Mouse (Mus musculus): ENCODE measurements around the gene Tdrd7. TPM values are rescaled to one million over a fixed set of nuclear protein-coding genes. Genes with fewer than 3 reads are reported as not detected.

Tdrd7 gene
- total RNA-seq, 1 experiment: 6.0 TPM

DNA sequence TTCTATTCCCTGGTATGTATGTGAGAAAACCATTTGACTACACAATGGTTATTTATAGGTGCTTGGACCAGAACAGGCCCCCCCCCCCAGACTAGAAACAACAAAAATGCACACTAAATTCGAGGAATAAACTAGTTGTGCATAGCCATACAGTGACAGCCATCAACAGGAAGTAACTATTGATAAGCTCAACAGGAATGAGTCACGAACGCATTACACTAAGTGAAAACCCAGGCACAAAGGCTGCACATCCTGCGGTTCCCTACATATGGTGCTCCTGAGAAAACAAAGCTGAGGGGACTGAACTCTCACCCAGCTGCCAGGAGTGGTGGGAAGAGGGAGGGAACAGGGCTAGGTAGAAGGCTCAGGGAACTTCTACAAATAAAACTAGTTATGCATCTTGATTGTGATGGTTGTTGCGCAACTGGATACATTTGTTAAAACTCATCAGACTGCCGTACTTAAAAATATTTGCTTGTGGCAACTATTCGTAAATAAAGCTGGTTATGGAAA lies 5.0 kb downstream of the Tdrd7 start:
- Histone ChIP-seq H3K9me3 (ENCODE audit: control insufficient read depth, insufficient read depth, low read depth, low read length) (no peaks in the 10 kb centered on the region; the same call in 1 of the 2 replicates), H3K9ac (ENCODE audit: insufficient read depth, low read depth, low read length, poor library complexity, severe bottlenecking) (no peak overlapping the region), H3K4me1 (ENCODE audit: control insufficient read depth in 2 of 2, insufficient read depth in 2 of 2, low read length in 2 of 2, poor library complexity in 1 of 2) (no peaks in the 10 kb centered on the region), H3K4me3 (ENCODE audit: insufficient read depth in 1 of 2, low read depth in 1 of 2, low read length in 2 of 2, poor library complexity in 1 of 2, severe bottlenecking in 1 of 2) (no peak overlapping the region), H3K36me3 (ENCODE audit: control insufficient read depth, insufficient read depth, low read length, poor library complexity, severe bottlenecking) (no peaks in the 10 kb centered on the region), H3K27ac (ENCODE audit: insufficient read depth, low read depth, low read length, poor library complexity, severe bottlenecking) (no peak overlapping the region)
- TF ChIP-seq CHD2 (IDR thresholded peaks at IDR 0.05; ENCODE audit: low read depth, low read length) (no peak), ZNF384 (IDR thresholded peaks at IDR 0.05; ENCODE audit: low read depth, low read length) (no peak), MAFK (IDR thresholded peaks at IDR 0.05; ENCODE audit: insufficient read depth, low read depth, low read length) (no peak), ZC3H11A (IDR thresholded peaks at IDR 0.05; ENCODE audit: borderline replicate concordance, low read depth, low read length) (no peak), HCFC1 (IDR thresholded peaks at IDR 0.05; ENCODE audit: borderline replicate concordance, insufficient read depth, low read length) (no peak)
- DNase-seq (ENCODE audit: low read depth, low spot score): no peak
- in situ Hi-C loops (cut with MboI; ENCODE audit: low sequenced_read_pairs in 2 of 2, unreplicated experiment in 2 of 2): no loop called here

DNA sequence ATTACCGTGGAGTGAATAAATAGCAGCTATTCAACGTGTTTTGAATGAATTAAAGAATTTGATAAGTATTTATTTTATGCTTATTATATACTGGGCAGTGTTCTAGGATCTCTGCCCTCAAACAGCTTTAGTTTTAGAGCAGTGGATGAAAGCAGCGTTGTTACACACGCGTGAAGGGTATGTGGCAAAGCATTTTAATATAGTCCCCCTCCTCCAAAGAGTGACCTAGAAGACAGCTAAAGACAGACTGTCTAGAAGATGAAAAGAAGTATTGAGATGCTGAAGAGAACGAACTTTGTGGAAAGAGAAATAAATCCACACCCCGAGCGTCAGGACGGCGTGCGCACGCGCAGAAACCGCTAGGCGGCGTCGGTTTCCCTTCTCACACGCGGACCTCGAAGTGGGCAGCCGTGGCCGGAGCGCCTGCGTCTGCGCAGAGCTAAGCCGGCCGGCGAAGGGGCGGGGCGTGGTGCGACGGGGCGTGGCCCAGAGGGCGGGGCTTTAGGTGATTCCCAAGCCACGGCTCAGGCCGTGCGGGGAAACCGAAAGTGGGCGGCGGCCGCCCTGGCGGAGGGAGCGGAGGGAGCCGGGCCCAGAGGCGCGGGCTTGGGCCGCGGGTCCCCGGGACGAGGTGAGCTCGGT lies 6.8 kb downstream of the Tdrd7 start:
- Histone ChIP-seq H3K36me3 (ENCODE audit: control insufficient read depth, insufficient read depth, low read length, poor library complexity, severe bottlenecking) (no peaks in the 10 kb centered on the region), H3K9ac (ENCODE audit: insufficient read depth, low read depth, low read length, poor library complexity, severe bottlenecking) (peak overlapping the region; percentile 69), H3K9me3 (ENCODE audit: control insufficient read depth, insufficient read depth, low read depth, low read length) (no peaks in the 10 kb centered on the region; the same call in 1 of the 2 replicates), H3K27ac (ENCODE audit: insufficient read depth, low read depth, low read length, poor library complexity, severe bottlenecking) (no peak overlapping the region), H3K4me3 (ENCODE audit: insufficient read depth in 1 of 2, low read depth in 1 of 2, low read length in 2 of 2, poor library complexity in 1 of 2, severe bottlenecking in 1 of 2) (peak overlapping the region; percentile 63 to 83; a peak in 3 of 4 replicates), H3K4me1 (ENCODE audit: control insufficient read depth in 2 of 2, insufficient read depth in 2 of 2, low read length in 2 of 2, poor library complexity in 1 of 2) (no peaks in the 10 kb centered on the region)
- peak; percentile 76 for DNase-seq (ENCODE audit: low read depth, low spot score)
- no peak for TF ChIP-seq MAFK (IDR thresholded peaks at IDR 0.05; ENCODE audit: insufficient read depth, low read depth, low read length)
- TF ChIP-seq ZNF384 (IDR thresholded peaks at IDR 0.05; ENCODE audit: low read depth, low read length): no peak
- no peak for TF ChIP-seq HCFC1 (IDR thresholded peaks at IDR 0.05; ENCODE audit: borderline replicate concordance, insufficient read depth, low read length)
- TF ChIP-seq ZC3H11A (IDR thresholded peaks at IDR 0.05; ENCODE audit: borderline replicate concordance, low read depth, low read length): no peak
- no peak for TF ChIP-seq CHD2 (IDR thresholded peaks at IDR 0.05; ENCODE audit: low read depth, low read length)
- in situ Hi-C loops (cut with MboI; ENCODE audit: low sequenced_read_pairs in 2 of 2, unreplicated experiment in 2 of 2): no loop called here

DNA sequence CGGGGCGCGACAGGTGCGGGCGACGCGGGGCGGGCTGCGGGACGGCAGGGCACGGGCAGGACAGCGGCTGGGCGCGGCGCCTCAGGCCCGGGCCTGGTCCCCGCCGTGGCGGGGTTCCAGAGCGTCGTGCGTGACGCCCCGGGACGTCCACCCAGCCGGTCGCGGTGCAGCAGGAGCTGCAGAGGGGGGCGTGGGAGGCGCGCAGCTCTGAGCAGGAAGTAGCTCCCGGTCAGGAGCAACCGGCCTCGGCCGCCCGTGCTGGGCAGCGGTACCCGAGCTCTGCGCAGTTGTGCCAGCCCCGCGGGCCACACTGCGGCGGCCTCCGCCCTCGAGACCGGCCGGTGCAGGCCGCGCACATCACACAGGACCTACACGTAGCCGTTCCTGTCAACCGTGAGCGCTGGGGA lies 7.3 kb downstream of the Tdrd7 start:
- Histone ChIP-seq H3K36me3 (ENCODE audit: control insufficient read depth, insufficient read depth, low read length, poor library complexity, severe bottlenecking) (no peaks in the 10 kb centered on the region), H3K27ac (ENCODE audit: insufficient read depth, low read depth, low read length, poor library complexity, severe bottlenecking) (no peak overlapping the region), H3K9me3 (ENCODE audit: control insufficient read depth, insufficient read depth, low read depth, low read length) (no peaks in the 10 kb centered on the region), H3K9ac (ENCODE audit: insufficient read depth, low read depth, low read length, poor library complexity, severe bottlenecking) (peak overlapping the region; percentile 69), H3K4me1 (ENCODE audit: control insufficient read depth in 2 of 2, insufficient read depth in 2 of 2, low read length in 2 of 2, poor library complexity in 1 of 2) (no peaks in the 10 kb centered on the region), H3K4me3 (ENCODE audit: insufficient read depth in 1 of 2, low read depth in 1 of 2, low read length in 2 of 2, poor library complexity in 1 of 2, severe bottlenecking in 1 of 2) (peak overlapping the region; percentile 63 to 83)
- TF ChIP-seq ZC3H11A (IDR thresholded peaks at IDR 0.05; ENCODE audit: borderline replicate concordance, low read depth, low read length): no peak
- TF ChIP-seq MAFK (IDR thresholded peaks at IDR 0.05; ENCODE audit: insufficient read depth, low read depth, low read length): no peak
- TF ChIP-seq HCFC1 (IDR thresholded peaks at IDR 0.05; ENCODE audit: borderline replicate concordance, insufficient read depth, low read length): no peak
- no peak for TF ChIP-seq ZNF384 (IDR thresholded peaks at IDR 0.05; ENCODE audit: low read depth, low read length)
- no peak for TF ChIP-seq CHD2 (IDR thresholded peaks at IDR 0.05; ENCODE audit: low read depth, low read length)
- in situ Hi-C loops (cut with MboI; ENCODE audit: low sequenced_read_pairs in 2 of 2, unreplicated experiment in 2 of 2): no loop called here
- no peak for DNase-seq (ENCODE audit: low read depth, low spot score)

DNA sequence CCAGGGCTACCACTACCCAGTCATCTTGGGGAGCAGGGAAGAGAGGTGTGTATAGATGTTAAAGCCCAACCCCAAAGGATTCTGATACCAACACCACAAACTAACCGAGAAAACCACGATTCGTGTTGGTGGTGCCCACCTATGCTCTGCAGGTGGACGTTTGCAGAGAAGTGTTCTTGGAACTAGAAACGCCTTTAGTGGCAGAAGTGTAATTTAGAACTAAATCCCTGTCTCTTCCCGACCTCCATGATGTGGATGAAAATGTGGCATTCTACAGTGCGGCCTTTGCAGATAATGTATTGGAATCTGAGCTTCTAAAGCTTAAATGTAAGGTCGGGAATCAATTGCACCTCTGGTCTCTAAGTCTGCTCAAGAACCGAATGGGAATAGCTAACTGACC lies 7.8 kb downstream of the Tdrd7 start:
- no peak for TF ChIP-seq ZNF384 (IDR thresholded peaks at IDR 0.05; ENCODE audit: low read depth, low read length)
- TF ChIP-seq CHD2 (IDR thresholded peaks at IDR 0.05; ENCODE audit: low read depth, low read length): no peak
- no peak for TF ChIP-seq MAFK (IDR thresholded peaks at IDR 0.05; ENCODE audit: insufficient read depth, low read depth, low read length)
- TF ChIP-seq ZC3H11A (IDR thresholded peaks at IDR 0.05; ENCODE audit: borderline replicate concordance, low read depth, low read length): no peak
- no peak for TF ChIP-seq HCFC1 (IDR thresholded peaks at IDR 0.05; ENCODE audit: borderline replicate concordance, insufficient read depth, low read length)
- H3K27ac ChIP-seq (ENCODE audit: insufficient read depth, low read depth, low read length, poor library complexity, severe bottlenecking): no peak overlapping the region
- in situ Hi-C loops (cut with MboI; ENCODE audit: low sequenced_read_pairs in 2 of 2, unreplicated experiment in 2 of 2): no loop called here
- no peak overlapping the region for H3K9ac ChIP-seq (ENCODE audit: insufficient read depth, low read depth, low read length, poor library complexity, severe bottlenecking)
- peak overlapping the region; percentile 63 to 83 for H3K4me3 ChIP-seq (ENCODE audit: insufficient read depth in 1 of 2, low read depth in 1 of 2, low read length in 2 of 2, poor library complexity in 1 of 2, severe bottlenecking in 1 of 2)
- H3K4me1 ChIP-seq (ENCODE audit: control insufficient read depth in 2 of 2, insufficient read depth in 2 of 2, low read length in 2 of 2, poor library complexity in 1 of 2): no peaks in the 10 kb centered on the region
- no peaks in the 10 kb centered on the region for H3K36me3 ChIP-seq (ENCODE audit: control insufficient read depth, insufficient read depth, low read length, poor library complexity, severe bottlenecking)
- DNase-seq (ENCODE audit: low read depth, low spot score): no peak
- no peaks in the 10 kb centered on the region for H3K9me3 ChIP-seq (ENCODE audit: control insufficient read depth, insufficient read depth, low read depth, low read length)
